Mouse (Mus musculus): ENCODE measurements at regions not wholly inside any gene's neighbourhood (a gene's known extent, or its start where the extent isn't known, plus 50 kb on each side); places are given as distances from the start of the nearest gene placed in this dataset.

DNA sequence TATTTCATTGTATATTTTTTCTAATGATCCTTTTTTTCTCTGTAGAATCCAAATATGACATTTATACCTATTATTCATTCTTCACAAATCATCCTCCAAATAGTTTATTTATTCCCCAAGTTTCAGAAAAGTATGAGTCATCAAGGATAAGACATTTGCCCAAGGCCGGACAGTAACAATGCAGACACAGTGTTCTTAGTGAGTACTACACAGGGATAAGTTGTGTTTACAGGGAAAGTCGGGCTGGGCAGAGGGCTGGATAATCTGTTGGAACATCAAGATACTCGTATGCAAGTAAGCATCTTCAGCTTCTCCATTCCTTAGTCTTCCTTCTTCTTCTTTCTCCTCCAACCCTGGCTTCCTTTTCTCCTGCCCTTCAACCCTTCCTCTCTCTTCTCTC lies 500.9 kb upstream of the Got2 start:
- Histone ChIP-seq H3K36me3 (ENCODE audit: control insufficient read depth, insufficient read depth, low read length) (no peaks in the 10 kb centered on the region), H3K27ac (ENCODE audit: low read depth, low read length) (no peak overlapping the region), H3K9me3 (ENCODE audit: control insufficient read depth, low read length) (no peaks in the 10 kb centered on the region), H3K27me3 (replicated peaks; ENCODE audit: control insufficient read depth, insufficient read depth, low read length) (no peaks in the 10 kb centered on the region), H3K4me2 (ENCODE audit: low read length) (no peak overlapping the region), H3K9ac (ENCODE audit: low read depth, low read length) (no peak overlapping the region), H3K4me1 (ENCODE audit: control insufficient read depth, insufficient read depth, low read depth, low read length) (no peaks in the 10 kb centered on the region), H3K4me3 (ENCODE audit: low read length) (no peak overlapping the region)
- whole genome bisulfite sequencing = 85% methylated on average over 3 of the region's 3 CpGs
- ATAC-seq = no peak

DNA sequence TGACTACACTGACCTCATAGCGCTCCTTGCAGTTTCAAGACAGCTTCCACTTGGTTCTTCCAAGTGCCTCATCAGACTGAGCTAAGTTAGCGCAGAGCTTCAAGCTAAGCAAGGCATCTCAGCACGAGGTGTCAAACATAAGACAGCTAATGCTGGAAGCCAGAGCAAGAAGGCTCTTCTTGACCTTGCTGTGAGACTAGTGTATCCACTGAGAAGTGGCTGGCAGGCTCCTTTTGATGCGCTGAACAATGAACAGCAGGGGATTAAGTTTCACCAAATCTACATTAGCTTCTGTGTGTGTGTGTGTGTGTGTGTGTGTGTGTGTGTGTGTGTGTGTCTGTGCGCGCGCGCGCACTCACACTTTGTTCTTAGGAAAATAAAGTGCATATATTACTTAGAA lies 482.2 kb upstream of the Got2 start:
- ATAC-seq = no peak
- H3K4me2 ChIP-seq (ENCODE audit: low read length) = no peak overlapping the region
- no peaks in the 10 kb centered on the region for H3K9me3 ChIP-seq (ENCODE audit: control insufficient read depth, low read length)
- H3K9ac ChIP-seq (ENCODE audit: low read depth, low read length) = no peak overlapping the region
- 80% methylated on average over 9 of the region's 9 CpGs for WGBS
- no peak overlapping the region for H3K4me3 ChIP-seq (ENCODE audit: low read length)
- H3K27ac ChIP-seq (ENCODE audit: low read depth, low read length) = no peak overlapping the region
- H3K4me1 ChIP-seq (ENCODE audit: control insufficient read depth, insufficient read depth, low read depth, low read length) = no peaks in the 10 kb centered on the region; the same call in 1 of the 2 replicates
- H3K27me3 ChIP-seq (replicated peaks; ENCODE audit: control insufficient read depth, insufficient read depth, low read length) = no peaks in the 10 kb centered on the region
- H3K36me3 ChIP-seq (ENCODE audit: control insufficient read depth, insufficient read depth, low read length) = no peaks in the 10 kb centered on the region

- H3K27me3 ChIP-seq (replicated peaks; ENCODE audit: control insufficient read depth, insufficient read depth, low read length) = no peaks in the 10 kb centered on the region
- H3K4me2 ChIP-seq (ENCODE audit: low read length) = no peak overlapping the region
- no peak overlapping the region for H3K9ac ChIP-seq (ENCODE audit: low read depth, low read length)
- no peaks in the 10 kb centered on the region for H3K36me3 ChIP-seq (ENCODE audit: control insufficient read depth, insufficient read depth, low read length)
- H3K4me1 ChIP-seq (ENCODE audit: control insufficient read depth, insufficient read depth, low read depth, low read length) = peaks cover 2% of the 10 kb centered on the region; the same call in 1 of the 2 replicates
- 29% methylated on average over 14 of the region's 14 CpGs for WGBS
- H3K27ac ChIP-seq (ENCODE audit: low read depth, low read length) = no peak overlapping the region
- peak; percentile 58; the same call in 1 of the 2 replicates for ATAC-seq
- no peak overlapping the region for H3K4me3 ChIP-seq (ENCODE audit: low read length)
- no peaks in the 10 kb centered on the region for H3K9me3 ChIP-seq (ENCODE audit: control insufficient read depth, low read length)
Measured at GRCm38 (mm10) chr8:96362853-96363445, 474.6 kb upstream of the Got2 start.

GRCm38 (mm10) chr8:96350531-96351069 lies 462.3 kb upstream of the Got2 start:
- no peak for ATAC-seq
- Histone ChIP-seq H3K4me1 (ENCODE audit: control insufficient read depth, insufficient read depth, low read depth, low read length) (no peaks in the 10 kb centered on the region), H3K9me3 (ENCODE audit: control insufficient read depth, low read length) (no peaks in the 10 kb centered on the region), H3K27ac (ENCODE audit: low read depth, low read length) (no peak overlapping the region), H3K9ac (ENCODE audit: low read depth, low read length) (no peak overlapping the region), H3K27me3 (replicated peaks; ENCODE audit: control insufficient read depth, insufficient read depth, low read length) (0 out of 2 replicates have a peak, but pooled peaks cover 3% of the 10 kb centered on the region), H3K4me3 (ENCODE audit: low read length) (no peak overlapping the region), H3K4me2 (ENCODE audit: low read length) (no peak overlapping the region), H3K36me3 (ENCODE audit: control insufficient read depth, insufficient read depth, low read length) (no peaks in the 10 kb centered on the region)
- 61% methylated on average over 6 of the region's 6 CpGs for WGBS

DNA sequence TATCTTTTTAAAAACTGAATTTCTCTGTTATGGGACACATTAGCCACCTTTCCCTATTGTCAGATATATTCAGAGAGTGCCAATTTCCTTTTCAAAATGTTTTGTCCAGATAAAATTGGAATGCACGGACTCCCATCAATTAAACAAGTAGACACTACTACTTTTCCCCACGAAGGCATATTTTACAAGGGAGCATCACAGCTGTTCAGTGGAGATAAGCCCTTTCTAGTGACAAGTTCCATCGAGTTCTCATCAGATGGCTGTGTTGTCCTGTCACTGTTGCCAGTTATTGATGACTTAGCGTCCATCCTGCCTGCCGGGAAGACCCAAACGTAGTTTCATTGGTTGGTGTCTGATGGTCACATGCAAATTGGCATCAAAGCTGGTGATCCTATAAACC lies 461.2 kb upstream of the Got2 start:
- H3K9ac ChIP-seq (ENCODE audit: low read depth, low read length) = no peak overlapping the region
- H3K27me3 ChIP-seq (replicated peaks; ENCODE audit: control insufficient read depth, insufficient read depth, low read length) = 0 out of 2 replicates have a peak, but pooled peaks cover 3% of the 10 kb centered on the region
- no peak overlapping the region for H3K4me2 ChIP-seq (ENCODE audit: low read length)
- H3K4me3 ChIP-seq (ENCODE audit: low read length) = no peak overlapping the region
- no peaks in the 10 kb centered on the region for H3K4me1 ChIP-seq (ENCODE audit: control insufficient read depth, insufficient read depth, low read depth, low read length)
- no peak overlapping the region for H3K27ac ChIP-seq (ENCODE audit: low read depth, low read length)
- WGBS = 64% methylated on average over 6 of the region's 6 CpGs
- no peaks in the 10 kb centered on the region for H3K9me3 ChIP-seq (ENCODE audit: control insufficient read depth, low read length)
- no peak for ATAC-seq
- H3K36me3 ChIP-seq (ENCODE audit: control insufficient read depth, insufficient read depth, low read length) = no peaks in the 10 kb centered on the region

- H3K4me1 ChIP-seq (ENCODE audit: control insufficient read depth, insufficient read depth, low read depth, low read length) = no peaks in the 10 kb centered on the region
- H3K9me3 ChIP-seq (ENCODE audit: control insufficient read depth, low read length) = no peaks in the 10 kb centered on the region
- H3K36me3 ChIP-seq (ENCODE audit: control insufficient read depth, insufficient read depth, low read length) = no peaks in the 10 kb centered on the region
- H3K27me3 ChIP-seq (replicated peaks; ENCODE audit: control insufficient read depth, insufficient read depth, low read length) = no peaks in the 10 kb centered on the region
- WGBS = 73% methylated on average over 3 of the region's 3 CpGs
- H3K4me2 ChIP-seq (ENCODE audit: low read length) = no peak overlapping the region
- ATAC-seq = no peak
- no peak overlapping the region for H3K9ac ChIP-seq (ENCODE audit: low read depth, low read length)
- H3K27ac ChIP-seq (ENCODE audit: low read depth, low read length) = no peak overlapping the region
- no peak overlapping the region for H3K4me3 ChIP-seq (ENCODE audit: low read length)
Measured at GRCm38 (mm10) chr8:96340702-96341101, 452.4 kb upstream of the Got2 start.

DNA sequence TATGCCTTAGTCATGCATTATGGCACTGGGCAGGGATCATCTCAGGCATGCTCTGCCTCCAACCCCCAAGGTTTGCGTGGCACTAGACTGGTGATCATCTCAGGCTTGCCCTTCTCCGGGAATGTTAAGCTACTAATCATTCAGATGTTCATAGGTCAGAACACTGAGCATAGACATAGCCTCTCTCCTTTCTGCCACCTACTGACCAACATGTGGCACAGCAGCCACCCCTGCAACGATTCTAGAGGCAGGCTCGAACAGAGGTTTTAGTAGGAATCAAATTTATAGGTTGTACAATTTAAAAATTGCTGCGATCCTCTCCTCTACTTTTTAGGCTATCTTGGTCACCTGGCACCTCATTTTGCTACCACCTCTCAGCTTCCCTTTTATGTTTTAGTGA lies 430.0 kb upstream of the Got2 start:
- WGBS = 78% methylated on average over 5 of the region's 5 CpGs
- no peak for ATAC-seq
- H3K27me3 ChIP-seq (replicated peaks; ENCODE audit: control insufficient read depth, insufficient read depth, low read length) = no peaks in the 10 kb centered on the region
- no peaks in the 10 kb centered on the region for H3K4me1 ChIP-seq (ENCODE audit: control insufficient read depth, insufficient read depth, low read depth, low read length)
- H3K27ac ChIP-seq (ENCODE audit: low read depth, low read length) = no peak overlapping the region
- H3K9me3 ChIP-seq (ENCODE audit: control insufficient read depth, low read length) = no peaks in the 10 kb centered on the region
- H3K4me2 ChIP-seq (ENCODE audit: low read length) = no peak overlapping the region
- H3K9ac ChIP-seq (ENCODE audit: low read depth, low read length) = no peak overlapping the region
- H3K4me3 ChIP-seq (ENCODE audit: low read length) = no peak overlapping the region
- no peaks in the 10 kb centered on the region for H3K36me3 ChIP-seq (ENCODE audit: control insufficient read depth, insufficient read depth, low read length)

GRCm38 (mm10) chr8:96308989-96309718 lies 420.8 kb upstream of the Got2 start:
- 0 out of 2 replicates have a peak overlapping the region, but pooled peaks have one; percentile 1 for H3K4me2 ChIP-seq (ENCODE audit: low read length)
- no peaks in the 10 kb centered on the region for H3K9me3 ChIP-seq (ENCODE audit: control insufficient read depth, low read length)
- H3K36me3 ChIP-seq (ENCODE audit: control insufficient read depth, insufficient read depth, low read length) = no peaks in the 10 kb centered on the region
- H3K9ac ChIP-seq (ENCODE audit: low read depth, low read length) = no peak overlapping the region
- WGBS = 57% methylated on average over 12 of the region's 12 CpGs
- H3K4me1 ChIP-seq (ENCODE audit: control insufficient read depth, insufficient read depth, low read depth, low read length) = no peaks in the 10 kb centered on the region
- H3K4me3 ChIP-seq (ENCODE audit: low read length) = no peak overlapping the region
- no peaks in the 10 kb centered on the region for H3K27me3 ChIP-seq (replicated peaks; ENCODE audit: control insufficient read depth, insufficient read depth, low read length)
- H3K27ac ChIP-seq (ENCODE audit: low read depth, low read length) = no peak overlapping the region
- no peak for ATAC-seq

GRCm38 (mm10) chr8:96296643-96297042 lies 408.3 kb upstream of the Got2 start:
- H3K9me3 ChIP-seq (ENCODE audit: control insufficient read depth, low read length) = no peaks in the 10 kb centered on the region
- H3K4me2 ChIP-seq (ENCODE audit: low read length) = no peak overlapping the region
- H3K36me3 ChIP-seq (ENCODE audit: control insufficient read depth, insufficient read depth, low read length) = no peaks in the 10 kb centered on the region
- no peak overlapping the region for H3K9ac ChIP-seq (ENCODE audit: low read depth, low read length)
- ATAC-seq = no peak
- no peaks in the 10 kb centered on the region for H3K27me3 ChIP-seq (replicated peaks; ENCODE audit: control insufficient read depth, insufficient read depth, low read length)
- no peak overlapping the region for H3K4me3 ChIP-seq (ENCODE audit: low read length)
- no peak overlapping the region for H3K27ac ChIP-seq (ENCODE audit: low read depth, low read length)
- H3K4me1 ChIP-seq (ENCODE audit: control insufficient read depth, insufficient read depth, low read depth, low read length) = no peaks in the 10 kb centered on the region
- 48% methylated on average over 4 of the region's 4 CpGs for WGBS

All from hindbrain, embryonic 16.5 days (tissue).